22 mouse cellular contexts compared by ENCODE assay signal in genomic region chr5:36720219-36720618, GRCm38 (mm10). TPM values are rescaled to one million over a fixed set of nuclear protein-coding genes. Genes with fewer than 3 reads are reported as not detected.
DNase-seq lines count a peak whose midpoint lies in the region; ATAC-seq and TF ChIP-seq lines count a peak whose summit lies in the region.
"Had no signal": no experiment of that assay in that cellular context is flagged by ENCODE, and none has a peak within 500 bp of the region (broad histone marks: within the 10 kb centered on the region; RNA-seq: fewer than 3 reads in every experiment).

No protein-coding gene starts in this region.

- H3K4me2 ChIP-seq in liver, embryonic 12.5 days, result peak overlapping the region; percentile 67
- no peak overlapping the region for H3K4me2 ChIP-seq in neural tube, embryonic 15.5 days
- H3K4me2 ChIP-seq: embryonic facial prominence, embryonic 15.5 days; forebrain, embryonic 12.5 days; hindbrain, embryonic 14.5 days had no signal

- H3K4me3 ChIP-seq in gastrocnemius, adult 2 months, result no peak overlapping the region
- H3K4me3 ChIP-seq in megakaryocyte, embryonic 14.5 days (replicated peaks), result peak overlapping the region; percentile 38
- H3K4me3 ChIP-seq in liver, embryonic 12.5 days, result peak overlapping the region; percentile 29
- H3K4me3 ChIP-seq in small intestine, adult 2 months (ENCODE audit: low read depth, low read length), result no peak overlapping the region
- no peak overlapping the region for H3K4me3 ChIP-seq in neural tube, embryonic 15.5 days (replicated peaks)
- H3K4me3 ChIP-seq: embryonic facial prominence, embryonic 15.5 days; forebrain, embryonic 12.5 days; left cerebral cortex, adult 2 months had no signal

- DNase-seq in gastrocnemius, adult 2 months, result peak; percentile 3
- DNase-seq in gastrocnemius, postnatal 25 days, result no peak
- DNase-seq in urinary bladder, postnatal 4 days (ENCODE audit: low spot score in 2 of 2), result no peak
- DNase-seq: cerebellum, adult 2 months; cerebellum, postnatal 36 days; heart, postnatal 10 days; kidney, postnatal 4 days; layer of hippocampus, adult 9-11 months; left cerebral cortex, postnatal 4 days; lung, postnatal 10 days; retina, postnatal 1 day; right cerebral cortex, postnatal 4 days; thymus, postnatal 4 days had no signal

- TF ChIP-seq POLR2A in small intestine, adult 2 months (IDR thresholded peaks at IDR 0.05; ENCODE audit: low read depth, low read length), result no peak

- H3K4me1 ChIP-seq in megakaryocyte, embryonic 14.5 days, result peaks cover 86% of the 10 kb centered on the region
- H3K4me1 ChIP-seq in liver, embryonic 12.5 days, result peaks cover 74% of the 10 kb centered on the region
- H3K4me1 ChIP-seq in small intestine, adult 2 months (ENCODE audit: control insufficient read depth, insufficient read depth, insufficient read length, low read length), result peaks cover 24% of the 10 kb centered on the region
- H3K4me1 ChIP-seq in neural tube, embryonic 15.5 days, result no peaks in the 10 kb centered on the region
- H3K4me1 ChIP-seq: embryonic facial prominence, embryonic 15.5 days; forebrain, embryonic 12.5 days had no signal

- peaks cover 17% of the 10 kb centered on the region for H3K27me3 ChIP-seq in megakaryocyte, embryonic 14.5 days (replicated peaks)
- H3K27me3 ChIP-seq in liver, embryonic 12.5 days (replicated peaks), result peaks cover 41% of the 10 kb centered on the region
- H3K27me3 ChIP-seq in small intestine, adult 2 months (ENCODE audit: control insufficient read depth, insufficient read depth, low read length), result no peaks in the 10 kb centered on the region
- no peaks in the 10 kb centered on the region for H3K27me3 ChIP-seq in neural tube, embryonic 15.5 days (replicated peaks)
- H3K27me3 ChIP-seq: embryonic facial prominence, embryonic 15.5 days; forebrain, embryonic 12.5 days had no signal

- intact Hi-C loops in gastrocnemius, adult 2 months (cut with DNase I), result no loop called here

- no peak overlapping the region for H3K27ac ChIP-seq in gastrocnemius, adult 2 months
- peak overlapping the region; percentile 98 for H3K27ac ChIP-seq in liver, embryonic 12.5 days
- 0 out of 2 replicates have a peak overlapping the region, but pooled peaks have one; percentile 36 for H3K27ac ChIP-seq in small intestine, adult 2 months (ENCODE audit: insufficient read depth, low read depth, low read length)
- no peak overlapping the region for H3K27ac ChIP-seq in neural tube, embryonic 15.5 days (replicated peaks)
- H3K27ac ChIP-seq: embryonic facial prominence, embryonic 15.5 days; forebrain, embryonic 12.5 days; hindbrain, embryonic 14.5 days; left cerebral cortex, adult 2 months had no signal

- H3K9ac ChIP-seq in liver, embryonic 12.5 days, result peak overlapping the region; percentile 64
- no peak overlapping the region for H3K9ac ChIP-seq in neural tube, embryonic 15.5 days (replicated peaks)
- H3K9ac ChIP-seq: embryonic facial prominence, embryonic 15.5 days; forebrain, embryonic 12.5 days; hindbrain, embryonic 14.5 days had no signal

- H3K9me3 ChIP-seq in megakaryocyte, embryonic 14.5 days, result no peaks in the 10 kb centered on the region
- no peaks in the 10 kb centered on the region for H3K9me3 ChIP-seq in liver, embryonic 12.5 days (replicated peaks)
- H3K9me3 ChIP-seq in neural tube, embryonic 15.5 days (replicated peaks), result no peaks in the 10 kb centered on the region
- H3K9me3 ChIP-seq: embryonic facial prominence, embryonic 15.5 days; forebrain, embryonic 12.5 days had no signal

- ATAC-seq in megakaryocyte, adult 5-6 weeks (ENCODE audit: poor library complexity, severe bottlenecking), result no peak
- peak; percentile 53 for ATAC-seq in liver, embryonic 12.5 days
- ATAC-seq in neural tube, embryonic 15.5 days (ENCODE audit: low FRiP score), result no peak

- no peak for TF ChIP-seq CTCF in gastrocnemius, adult 2 months (IDR thresholded peaks at IDR 0.05)
- TF ChIP-seq CTCF in small intestine, adult 2 months (IDR thresholded peaks at IDR 0.05; ENCODE audit: extremely low read depth, insufficient read length, insufficient replicate concordance, low read depth, low read length), result no peak

- WGBS in liver, embryonic 12.5 days (ENCODE audit: insufficient replicate concordance), result 52% methylated on average over 5 of the region's 5 CpGs
- WGBS in small intestine, adult 2 months, result 84% methylated on average over 5 of the region's 5 CpGs
- WGBS in neural tube, embryonic 15.5 days, result 88% methylated on average over 5 of the region's 5 CpGs

- H3K36me3 ChIP-seq in megakaryocyte, embryonic 14.5 days (replicated peaks; ENCODE audit: low read length), result no peaks in the 10 kb centered on the region
- no peaks in the 10 kb centered on the region for H3K36me3 ChIP-seq in liver, embryonic 12.5 days
- H3K36me3 ChIP-seq in small intestine, adult 2 months (ENCODE audit: control insufficient read depth, insufficient read depth, low read length), result no peaks in the 10 kb centered on the region
- no peaks in the 10 kb centered on the region for H3K36me3 ChIP-seq in neural tube, embryonic 15.5 days
- H3K36me3 ChIP-seq: embryonic facial prominence, embryonic 15.5 days; forebrain, embryonic 12.5 days had no signal

RNA-seq across cellular contexts. Expression of gene D5Ertd579e, which starts 24.4 kb away (rescaled TPM):
- 10 to 100 TPM; 86.4 to 98.1 TPM for total RNA-seq in gastrocnemius, adult 2 months (2021)
- 10 to 100 TPM; 67.6 to 73.7 TPM for total RNA-seq in gastrocnemius, postnatal 25 days (2021)
- 3.7 and 4.2 TPM in 2 replicates for polyA plus RNA-seq in megakaryocyte, embryonic 14.5 days (2012; ENCODE audit: insufficient read depth, low replicate concordance)
- 20.0 and 27.1 TPM in 2 replicates for total RNA-seq in megakaryocyte, adult 5-6 weeks (2015)
- total RNA-seq in megakaryocyte, adult 5-6 weeks (2017), result 35.9 and 36.0 TPM in 2 replicates
- 28.2 and 28.5 TPM in 2 replicates for polyA plus RNA-seq in liver, embryonic 12.5 days (2016; fragmentation: Nextera tagmentation; extraction: Ambion mirVana)
- 14.4 and 27.4 TPM in 2 replicates for polyA plus RNA-seq in small intestine, adult 2 months (2012; rRNA removed)
- polyA plus RNA-seq in neural tube, embryonic 15.5 days (2015; fragmentation: Nextera tagmentation; extraction: Ambion mirVana), result 26.6 and 29.1 TPM in 2 replicates

RNA-seq across cellular contexts. Expression of gene Bloc1s4, which starts 28.2 kb away (rescaled TPM):
- total RNA-seq in gastrocnemius, adult 2 months (2021), result 10 to 100 TPM in 1 of 2 experiments, 1 to 10 TPM in 1; 9.1 to 11.0 TPM
- 1 to 10 TPM; 6.9 to 8.1 TPM for total RNA-seq in gastrocnemius, postnatal 25 days (2021)
- polyA plus RNA-seq in megakaryocyte, embryonic 14.5 days (2012; ENCODE audit: insufficient read depth, low replicate concordance), result 27.2 and 43.7 TPM in 2 replicates
- total RNA-seq in megakaryocyte, adult 5-6 weeks (2015), result 11.4 and 14.9 TPM in 2 replicates
- total RNA-seq in megakaryocyte, adult 5-6 weeks (2017), result 12.2 and 13.2 TPM in 2 replicates
- polyA plus RNA-seq in liver, embryonic 12.5 days (2016; fragmentation: Nextera tagmentation; extraction: Ambion mirVana), result 23.7 and 26.8 TPM in 2 replicates
- 30.4 and 31.0 TPM in 2 replicates for polyA plus RNA-seq in small intestine, adult 2 months (2012; rRNA removed)
- 26.3 and 30.0 TPM in 2 replicates for polyA plus RNA-seq in neural tube, embryonic 15.5 days (2015; fragmentation: Nextera tagmentation; extraction: Ambion mirVana)

Comparison
In these comparisons a context has a peak if more than half of its experiments do, and no peak if none do; other contexts are left out.
1. H3K27ac ChIP-seq: peak in liver, embryonic 12.5 days (single experiment) and small intestine, adult 2 months (single experiment); none in gastrocnemius, adult 2 months (single experiment) and neural tube, embryonic 15.5 days (single experiment).
2. H3K4me3 ChIP-seq: peak in megakaryocyte, embryonic 14.5 days (single experiment) and liver, embryonic 12.5 days (single experiment); none in gastrocnemius, adult 2 months (single experiment), small intestine, adult 2 months (single experiment) and neural tube, embryonic 15.5 days (single experiment).